Mouse (Mus musculus) layer of hippocampus, adult 2 months (tissue): ENCODE data around the gene Olfr705. TPM values are rescaled to one million over a fixed set of nuclear protein-coding genes. Genes with fewer than 3 reads are reported as not detected.
A peak's percentile ranks its signal among the peaks of the same experiment; 100 is the strongest.
"Not testable (repeated sequence)": the region's sequence is repeated elsewhere in the genome, so short reads cannot be mapped to it uniquely, and the experiment has no call there.

Experiments used
- DNase-seq, 2 experiments: peaks; one replicate each; pipeline ENCODE4 v3.0.0; 2022; ENCODE audit warnings: low spot score in 2 of 2
- H3K27ac ChIP-seq: fragments of 200-600 bp; 2 replicates; pipeline ENCODE4 v1.8.1; 2022
- H3K4me3 ChIP-seq: fragments of 200-600 bp; 2 replicates; pipeline ENCODE4 v1.8.1; 2022; ENCODE audit warnings: mild to moderate bottlenecking
- CTCF ChIP-seq: fragments of 200-600 bp; conservative IDR thresholded peaks from 2 replicates; pipeline ENCODE4 v1.8.1; 2022; ENCODE audit warnings: antibody characterized with exemption, mild to moderate bottlenecking, moderate library complexity
- long read RNA-seq, 2 experiments: library from polyadenylated mRNA; stranded (forward); transcript quantifications; one replicate each; pipeline ENCODE4 v2.0.0; 2021; ENCODE audit warnings: borderline mapping rate in 2 of 2
- total RNA-seq, 2 experiments: library from RNA; stranded (reverse); gene quantifications; 2 replicates each; pipeline ENCODE4 v1.2.3; 2021

Olfr705 gene
- total RNA-seq: not detected
- long read RNA-seq, experiment 1: 0 reads
- long read RNA-seq, experiment 2: 0 reads

DNA sequence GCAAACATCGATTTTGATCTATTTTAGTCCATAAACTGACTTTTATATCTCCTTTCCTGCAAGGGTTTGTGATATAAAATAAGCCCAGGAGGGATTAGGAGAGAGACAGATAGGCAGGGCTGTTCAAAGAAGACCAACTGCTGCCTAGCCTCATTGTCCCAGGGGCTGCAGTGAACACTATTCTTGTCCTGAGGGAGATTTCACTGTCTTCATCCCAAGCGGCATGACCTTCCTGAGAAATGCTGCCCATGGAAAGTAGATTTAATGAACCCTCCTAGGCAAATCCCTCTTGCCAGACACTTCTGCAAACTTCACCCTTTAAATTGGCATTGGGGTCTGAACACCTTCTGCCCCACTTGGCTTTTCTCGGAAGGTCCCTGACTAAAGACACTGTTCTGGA is at the start of gene Olfr705:
TSS of gene Olfr705 (minus strand) at position 101 of the 400 bp plus-strand sequence.
- Histone ChIP-seq H3K4me3 (no peak within 1 kb of the TSS), H3K27ac (no peak within 1 kb of the TSS)
- no peak for TF ChIP-seq CTCF
- no peak for DNase-seq

DNA sequence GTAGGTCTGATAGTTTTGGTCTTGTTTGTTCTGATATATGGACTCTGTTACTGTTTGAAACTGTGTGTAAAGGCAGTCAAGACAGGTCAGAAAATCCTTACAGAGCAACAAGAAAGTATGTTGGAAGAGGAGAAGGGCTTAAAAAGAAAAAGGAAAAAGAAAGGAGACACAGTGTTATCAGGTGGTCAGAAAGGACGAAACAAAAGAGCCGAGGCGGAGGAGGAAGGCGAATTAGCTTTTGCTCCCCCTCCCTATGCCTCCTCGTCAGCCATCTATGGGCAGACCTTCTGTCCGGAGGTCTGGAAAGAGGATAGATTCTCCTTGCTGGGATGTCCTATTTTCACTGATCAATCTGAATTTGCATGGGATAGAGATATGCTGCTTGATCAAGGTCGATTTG is 44.3 kb upstream of the Olfr705 start:
- DNase-seq: peak in 1 of 2 experiments; percentile 0
- not testable (repeated sequence) for H3K4me3 ChIP-seq, H3K27ac ChIP-seq

GRCm38 (mm10) chr7:106907676-106908075 is 31.0 kb upstream of the Olfr705 start, which contains the start of gene Olfr1532-ps1:
Gene Olfr1532-ps1, plus strand, starts transcription at chr7:106908001.
- no peak for TF ChIP-seq CTCF
- DNase-seq: no peak
- Histone ChIP-seq H3K27ac (no peak within 1 kb of the TSS), H3K4me3 (no peak within 1 kb of the TSS)

- DNase-seq, H3K27ac ChIP-seq, H3K4me3 ChIP-seq: not testable (repeated sequence)
Observed at GRCm38 (mm10) chr7:106901141-106901540, 24.4 kb upstream of the Olfr705 start, which contains the start of gene Olfr707. Gene Olfr707, minus strand, starts transcription at chr7:106901241.

DNA sequence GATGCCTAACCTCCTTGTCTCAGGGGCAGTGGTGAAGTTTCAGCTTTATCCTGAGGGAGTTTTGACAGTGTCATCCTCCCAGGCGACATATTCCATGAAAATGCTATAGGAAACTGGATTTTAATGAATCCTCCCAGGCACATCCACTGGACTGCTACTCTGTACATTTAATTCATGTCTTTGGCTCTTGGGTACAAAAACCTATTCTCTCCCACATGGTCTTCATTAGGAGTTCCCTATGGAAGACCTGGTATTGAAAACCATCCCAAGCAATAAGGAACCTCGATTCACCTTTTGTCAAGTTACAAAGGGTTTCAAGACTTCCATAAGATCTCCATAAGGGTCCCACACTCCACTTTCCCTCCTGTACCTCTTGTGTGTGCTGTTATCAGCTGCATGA is 11.4 kb upstream of the Olfr705 start, which contains the start of gene Olfr706:
TSS of gene Olfr706 (minus strand) at position 101 of the 400 bp plus-strand sequence.
- TF ChIP-seq CTCF: no peak
- H3K4me3 ChIP-seq: no peak within 1 kb of the TSS
- DNase-seq: no peak
- H3K27ac ChIP-seq: no peak within 1 kb of the TSS

DNA sequence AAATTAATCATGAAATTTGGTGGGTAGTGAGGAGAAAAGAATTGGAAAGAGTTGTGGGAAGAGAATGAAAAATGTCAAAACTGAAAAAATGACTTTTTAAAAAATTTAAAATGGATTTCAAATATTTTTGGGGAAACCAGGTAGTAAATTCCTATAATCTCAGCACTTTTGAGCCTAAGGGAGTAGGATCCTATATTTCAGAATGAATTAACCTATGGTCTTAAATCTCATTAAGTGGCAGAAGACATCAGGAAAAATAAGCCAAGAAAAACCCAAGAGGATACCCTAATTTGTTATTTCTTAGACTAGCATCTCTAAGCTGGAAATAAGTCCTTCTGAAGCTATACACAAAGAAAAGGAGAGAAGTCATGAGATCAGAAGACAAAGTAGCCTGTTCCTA is 13.8 kb downstream of the Olfr705 start, which contains the start of gene Olfr704:
TSS of gene Olfr704 (plus strand) at position 301 of the 400 bp plus-strand sequence.
- H3K27ac ChIP-seq: no peak within 1 kb of the TSS
- DNase-seq: no peak
- no peak within 1 kb of the TSS for H3K4me3 ChIP-seq
- no peak for TF ChIP-seq CTCF

GRCm38 (mm10) chr7:106843060-106843459 is 33.6 kb downstream of the Olfr705 start, which contains the start of gene Olfr703:
Gene Olfr703, plus strand, starts transcription at chr7:106843360.
- TF ChIP-seq CTCF: no peak
- Histone ChIP-seq H3K27ac (no peak within 1 kb of the TSS), H3K4me3 (no peak within 1 kb of the TSS)
- no peak for DNase-seq

GRCm38 (mm10) chr7:106833793-106834192 is 42.9 kb downstream of the Olfr705 start, which contains the start of gene Olfr702:
Gene Olfr702, minus strand, starts transcription at chr7:106833893.
- no peak for TF ChIP-seq CTCF
- DNase-seq: no peak
- Histone ChIP-seq H3K4me3 (no peak within 1 kb of the TSS), H3K27ac (no peak within 1 kb of the TSS)

Other genes starting within 250 kb of the Olfr705 start
- gene Olfr693, start 196.3 kb downstream of the Olfr705 start, total RNA-seq: not detected
- gene Olfr694, start 185.1 kb downstream of the Olfr705 start, total RNA-seq: not detected
- gene Olfr695, start 160.5 kb downstream of the Olfr705 start, total RNA-seq: not detected
- not detected for gene Olfr697, start 134.4 kb downstream of the Olfr705 start, total RNA-seq
- gene Olfr698, start 121.5 kb downstream of the Olfr705 start, total RNA-seq: not detected
- not detected for gene Olfr699, start 83.7 kb downstream of the Olfr705 start, total RNA-seq
- gene Olfr700, start 68.1 kb downstream of the Olfr705 start, total RNA-seq: not detected
- gene Olfr701, start 62.8 kb downstream of the Olfr705 start, total RNA-seq: not detected
- gene Olfr702, start 43.0 kb downstream of the Olfr705 start, total RNA-seq: not detected
- gene Olfr703, start 33.5 kb downstream of the Olfr705 start, total RNA-seq: not detected
- not detected for gene Olfr704, start 13.7 kb downstream of the Olfr705 start, total RNA-seq
- gene Olfr706, start 11.3 kb upstream of the Olfr705 start, total RNA-seq: not detected
- not detected for gene Olfr707, start 24.4 kb upstream of the Olfr705 start, total RNA-seq
- gene Olfr1532-ps1, start 31.1 kb upstream of the Olfr705 start, total RNA-seq: not detected
- not detected for gene Olfr709-ps1, start 55.3 kb upstream of the Olfr705 start, total RNA-seq
- not detected for gene Olfr710, start 71.4 kb upstream of the Olfr705 start, total RNA-seq
- under 1 TPM in 1 of 2 experiments, not detected in 1; 0.08 TPM for gene Olfr6, start 87.0 kb upstream of the Olfr705 start, total RNA-seq
- gene Olfr711, start 98.6 kb upstream of the Olfr705 start, total RNA-seq: not detected
- not detected for gene Olfr2, start 129.2 kb upstream of the Olfr705 start, total RNA-seq
- gene Olfr713, start 154.3 kb upstream of the Olfr705 start, total RNA-seq: not detected
- gene Olfr714, start 194.1 kb upstream of the Olfr705 start, total RNA-seq: not detected
- gene Olfr17, start 216.3 kb upstream of the Olfr705 start, total RNA-seq: not detected
- gene Olfr715b, start 233.5 kb upstream of the Olfr705 start, total RNA-seq: not detected